Mouse (Mus musculus): Measurements from ENCODE around the gene Bcar1. TPM values are rescaled to one million over a fixed set of nuclear protein-coding genes. Genes with fewer than 3 reads are reported as not detected.

The Bcar1 gene
- total RNA-seq, 2 experiments from 2014 or later, result 47.5 to 53.7 TPM

DNA sequence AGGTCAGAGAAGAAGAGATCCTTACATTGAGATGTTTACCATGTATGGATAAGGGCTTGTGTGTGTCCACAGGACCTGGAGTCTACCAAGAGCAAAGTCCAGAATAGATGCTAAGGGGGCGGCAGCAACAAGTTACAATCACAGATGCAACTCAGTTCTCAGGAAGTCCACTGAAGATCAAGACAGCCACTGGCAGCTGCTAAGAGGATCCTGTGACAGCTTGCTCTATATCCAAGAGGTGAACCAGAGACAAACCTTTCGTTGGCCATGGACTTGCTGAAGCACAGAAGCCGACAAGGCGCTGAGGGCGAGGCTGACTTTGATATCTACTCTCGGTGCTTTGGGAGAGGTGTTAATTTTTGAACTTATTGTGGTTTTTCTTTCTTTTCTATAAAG is 28.0 kb upstream of the Bcar1 start:
- DNase-seq (ENCODE audit: low spot score in 2 of 2), result no peak
- intact Hi-C loops (cut with DNase I), result no loop called here

DNA sequence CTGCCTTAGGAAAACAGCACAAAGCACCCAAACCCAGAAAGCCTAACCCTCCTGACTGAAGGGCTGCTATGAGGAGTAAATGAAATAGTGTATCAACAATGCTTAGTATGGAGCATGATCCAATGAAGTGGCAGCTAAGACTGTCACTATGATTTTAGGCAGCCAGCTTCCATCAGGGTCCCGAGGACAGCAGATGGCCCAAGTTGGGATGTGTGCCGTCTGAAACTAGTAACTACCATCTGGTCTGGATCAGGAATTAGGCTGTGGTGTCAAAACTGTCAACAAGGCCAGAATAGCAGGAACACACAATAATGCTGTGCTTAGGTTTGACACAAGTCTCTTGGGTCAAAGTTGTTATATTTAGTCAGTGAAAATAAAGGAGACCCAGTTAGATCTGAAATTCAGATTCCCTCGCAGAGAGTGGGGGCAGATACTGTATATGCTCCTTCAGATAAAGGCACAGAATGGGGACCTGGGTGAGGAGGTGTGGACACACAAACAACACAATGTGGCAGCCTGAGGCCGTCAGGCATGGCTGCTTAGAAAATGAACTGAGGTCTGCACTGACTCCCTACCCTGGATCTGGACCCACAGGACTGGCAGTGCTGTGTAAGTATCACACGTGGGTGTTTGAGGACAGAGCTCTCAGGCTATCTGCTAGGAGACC is 27.5 kb upstream of the Bcar1 start:
- DNase-seq (ENCODE audit: low spot score in 2 of 2), result no peak
- intact Hi-C loops (cut with DNase I), result no loop called here

DNA sequence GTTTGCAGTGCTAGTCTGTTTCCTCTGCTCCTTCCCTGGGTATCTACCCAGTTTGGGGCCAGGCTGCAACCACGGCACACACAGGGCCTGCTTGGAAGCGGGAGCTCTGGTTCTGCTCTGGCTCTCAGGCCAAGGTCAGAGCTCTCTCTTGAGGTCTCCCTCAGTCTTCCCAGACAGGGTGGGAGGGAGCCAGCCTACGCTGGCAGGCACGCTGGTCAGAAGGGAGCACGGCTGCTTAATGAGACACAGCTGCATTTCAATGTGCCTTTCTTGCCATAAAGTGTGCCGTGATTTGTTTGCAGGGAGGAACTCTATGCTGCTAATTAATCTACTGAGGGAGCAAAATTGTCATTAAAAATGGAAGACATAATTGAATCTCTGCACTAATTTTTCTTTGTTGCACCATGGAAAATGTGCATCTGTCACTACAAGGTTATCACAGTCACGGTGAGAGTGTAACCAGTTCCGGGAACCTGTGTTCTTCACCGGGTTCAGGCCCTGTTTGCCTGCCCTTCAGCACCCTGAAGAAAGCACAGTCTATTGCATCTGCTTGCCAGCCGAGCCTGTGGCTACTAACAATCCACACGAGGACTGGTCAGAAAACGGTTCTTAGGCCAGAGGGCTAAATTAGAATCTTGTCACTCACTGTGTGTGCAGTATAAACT is 26.3 kb upstream of the Bcar1 start:
- DNase-seq (ENCODE audit: low spot score in 2 of 2), result peak; percentile 17 to 25
- intact Hi-C loops (cut with DNase I), result no loop called here

DNA sequence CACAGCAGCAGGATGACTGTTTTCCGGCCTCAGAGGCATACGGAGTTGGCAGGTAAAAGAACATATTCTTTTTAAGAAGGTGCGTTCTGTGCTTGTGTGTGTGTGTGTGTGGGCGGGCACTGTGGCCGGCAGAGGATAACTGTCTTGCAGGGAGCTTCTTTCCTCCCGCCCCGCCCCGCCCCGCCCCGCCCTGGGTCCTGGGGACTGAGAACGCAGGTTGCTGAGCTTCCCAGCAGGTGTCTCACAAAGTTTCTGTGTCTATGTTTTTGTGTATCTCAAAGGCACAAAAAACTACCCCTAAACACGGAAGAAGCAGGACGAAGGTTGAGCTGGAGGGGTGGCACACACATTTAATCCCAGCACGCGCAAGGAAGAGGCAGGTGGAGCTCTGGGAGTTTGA is 25.7 kb upstream of the Bcar1 start:
- DNase-seq (ENCODE audit: low spot score in 2 of 2), result no peak
- intact Hi-C loops (cut with DNase I), result no loop called here

DNA sequence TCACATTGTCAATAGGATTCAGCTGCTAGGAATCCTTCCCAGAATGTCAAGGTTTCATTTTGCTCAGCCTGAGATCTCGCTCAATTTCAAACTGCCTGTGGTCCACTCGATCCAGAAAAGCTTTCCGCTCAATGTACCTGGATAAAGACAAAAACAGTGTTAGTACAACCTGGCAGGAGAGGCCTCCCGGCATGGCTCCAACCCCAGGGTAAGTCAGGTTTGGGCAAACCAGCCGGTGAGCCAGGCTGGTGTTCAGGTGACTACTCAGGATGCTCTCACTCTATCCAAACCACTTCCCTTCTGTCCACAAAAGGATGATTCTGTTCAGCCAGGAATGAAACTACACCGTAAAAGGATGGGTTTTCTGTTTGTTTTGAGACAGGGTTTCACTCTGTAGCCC is 25.0 kb upstream of the Bcar1 start:
- intact Hi-C loops (cut with DNase I), result no loop called here
- DNase-seq (ENCODE audit: low spot score in 2 of 2), result no peak

DNA sequence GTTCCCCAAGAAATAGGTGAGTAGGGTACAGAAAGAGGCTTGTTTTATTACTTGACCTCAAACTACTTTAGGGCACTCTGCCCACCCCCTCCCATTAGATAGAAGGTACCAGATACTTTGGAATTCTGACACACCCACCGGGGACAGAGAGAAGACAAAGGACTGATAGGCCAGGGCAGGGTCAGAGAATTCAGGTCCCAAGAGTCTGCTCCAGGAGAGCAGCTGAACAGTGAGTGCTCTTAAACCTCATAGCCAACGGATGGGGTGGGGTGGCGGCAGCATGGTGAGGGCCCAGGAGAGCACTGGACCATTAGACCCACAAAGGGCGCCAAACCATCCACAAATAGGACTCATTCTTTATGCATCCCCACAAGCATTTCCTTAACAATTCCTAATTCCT is 22.0 kb upstream of the Bcar1 start:
- DNase-seq (ENCODE audit: low spot score in 2 of 2), result no peak
- intact Hi-C loops (cut with DNase I), result no loop called here

DNA sequence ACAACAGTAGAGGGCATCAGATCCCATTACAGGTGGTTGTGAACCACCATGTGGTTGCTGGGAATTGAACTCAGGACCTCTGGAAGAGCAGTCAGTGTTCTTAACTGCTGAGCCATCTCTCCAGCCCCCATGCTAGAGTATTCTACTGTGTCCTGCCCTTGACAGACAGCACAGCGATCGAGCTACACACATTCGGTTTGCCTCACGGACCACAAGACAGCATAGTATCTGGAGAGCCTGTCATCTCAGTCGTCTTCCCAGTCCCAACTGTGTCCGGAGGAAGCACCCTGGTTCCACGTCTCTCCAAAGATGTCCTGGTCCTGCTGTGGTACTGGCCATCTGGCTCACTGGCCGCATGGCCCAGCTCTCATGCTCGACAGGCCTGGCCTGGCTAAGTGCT is 21.5 kb upstream of the Bcar1 start:
- no peak for DNase-seq (ENCODE audit: low spot score in 2 of 2)
- intact Hi-C loops (cut with DNase I), result no loop called here

DNA sequence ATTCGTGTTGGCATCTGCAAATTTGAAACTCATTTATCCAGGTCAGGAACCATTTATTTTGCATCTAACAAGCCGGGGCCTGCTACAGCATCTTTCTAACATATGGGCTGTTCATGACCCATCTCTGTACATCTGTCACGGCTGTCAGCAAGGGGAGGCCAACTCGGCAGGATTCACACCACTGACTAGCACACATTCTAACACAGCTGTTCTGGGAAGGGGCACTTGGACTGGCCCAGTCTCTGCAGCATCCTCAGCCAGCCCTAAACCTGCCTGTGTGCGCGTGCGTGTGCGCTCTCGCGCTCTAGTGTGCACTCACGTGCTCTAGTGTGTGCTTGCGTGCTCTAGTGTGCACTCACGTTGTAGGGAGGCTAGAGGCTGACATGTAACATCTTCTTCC is 17.1 kb upstream of the Bcar1 start:
- no peak for DNase-seq (ENCODE audit: low spot score in 2 of 2)

DNA sequence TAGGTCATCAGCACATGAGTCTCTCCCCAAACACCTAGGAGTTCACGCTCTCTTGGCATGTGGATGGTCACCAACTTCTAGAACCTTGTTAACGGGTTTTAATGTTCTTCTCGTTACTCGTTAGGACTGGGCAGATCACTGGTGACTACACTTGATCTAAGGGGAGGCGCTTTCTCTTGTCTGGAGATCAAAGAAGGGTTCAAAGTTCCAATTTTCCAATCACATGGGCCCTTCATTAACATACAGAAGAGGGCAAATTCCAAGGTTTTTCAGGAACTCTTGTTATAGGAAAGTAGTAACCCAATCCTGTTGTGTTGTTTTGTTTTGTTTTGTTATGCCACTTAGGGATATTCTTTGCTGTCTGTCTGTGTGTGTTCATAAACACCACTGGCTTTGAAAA is 15.2 kb upstream of the Bcar1 start:
- no peak for DNase-seq (ENCODE audit: low spot score in 2 of 2)
- intact Hi-C loops (cut with DNase I), result no loop called here

More for the DNA sequence above, 17.1 kb upstream of the Bcar1 start:
- intact Hi-C loops (cut with DNase I), result no loop called here

DNA sequence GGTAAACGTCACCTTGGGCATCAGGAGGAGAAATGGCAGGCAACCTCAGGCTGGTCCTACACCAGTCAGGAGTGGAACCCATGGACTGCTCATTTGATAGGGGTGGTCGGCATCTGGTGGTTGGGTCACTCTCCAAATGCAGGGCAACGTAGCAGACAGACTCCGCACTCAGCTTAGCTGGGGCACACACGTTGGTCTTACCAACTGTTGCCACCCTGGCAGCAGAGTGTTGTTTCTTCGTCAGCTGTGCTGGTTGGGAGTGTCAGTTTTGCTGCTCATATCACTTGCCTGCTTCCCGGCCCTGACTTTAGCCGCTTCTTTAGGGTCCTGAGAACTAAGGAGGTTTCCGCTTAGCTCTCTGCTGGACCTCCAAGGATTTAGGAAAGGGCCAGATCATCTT is 14.0 kb upstream of the Bcar1 start:
- no peak for DNase-seq (ENCODE audit: low spot score in 2 of 2)
- intact Hi-C loops (cut with DNase I), result no loop called here

DNA sequence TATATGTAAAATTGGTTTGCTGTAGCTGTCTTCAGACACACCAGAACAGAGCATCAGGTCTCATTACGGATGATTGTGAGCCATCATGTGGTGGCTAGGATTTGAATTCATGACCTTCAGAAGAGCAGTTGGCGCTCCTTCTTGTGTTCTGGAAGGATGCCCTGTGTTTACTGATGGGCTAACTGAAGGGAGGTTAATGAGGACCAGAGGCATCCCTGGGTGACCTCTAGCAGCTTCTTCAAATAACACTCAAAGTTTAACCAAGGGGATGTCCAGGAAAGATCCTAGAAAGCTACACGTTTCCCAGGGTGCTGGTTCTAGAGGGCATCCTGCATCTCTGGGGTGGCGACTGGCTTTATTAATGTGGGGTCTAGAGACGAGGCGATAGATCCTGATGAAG is 11.1 kb upstream of the Bcar1 start:
- DNase-seq (ENCODE audit: low spot score in 2 of 2), result no peak
- intact Hi-C loops (cut with DNase I), result no loop called here

DNA sequence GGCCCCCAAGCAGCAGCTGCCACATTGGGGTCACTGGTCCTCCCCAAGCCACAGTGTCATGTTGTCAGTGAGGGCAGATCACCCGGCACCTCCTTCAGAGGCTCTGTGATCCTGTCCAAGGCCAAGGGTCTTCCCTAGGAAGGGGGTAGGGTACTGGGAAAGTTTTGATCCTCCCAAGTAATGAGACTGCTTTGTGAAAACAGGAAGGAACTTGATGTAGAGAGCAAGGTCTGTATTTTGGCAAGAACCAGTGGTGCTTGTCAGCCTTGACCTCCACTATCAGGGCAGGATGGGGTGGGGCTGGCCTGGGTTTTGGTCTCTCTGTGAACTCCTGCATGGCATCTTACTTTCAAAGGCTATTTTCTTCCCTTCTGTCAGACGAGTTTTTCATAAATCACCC is 10.5 kb upstream of the Bcar1 start:
- intact Hi-C loops (cut with DNase I), result no loop called here

DNA sequence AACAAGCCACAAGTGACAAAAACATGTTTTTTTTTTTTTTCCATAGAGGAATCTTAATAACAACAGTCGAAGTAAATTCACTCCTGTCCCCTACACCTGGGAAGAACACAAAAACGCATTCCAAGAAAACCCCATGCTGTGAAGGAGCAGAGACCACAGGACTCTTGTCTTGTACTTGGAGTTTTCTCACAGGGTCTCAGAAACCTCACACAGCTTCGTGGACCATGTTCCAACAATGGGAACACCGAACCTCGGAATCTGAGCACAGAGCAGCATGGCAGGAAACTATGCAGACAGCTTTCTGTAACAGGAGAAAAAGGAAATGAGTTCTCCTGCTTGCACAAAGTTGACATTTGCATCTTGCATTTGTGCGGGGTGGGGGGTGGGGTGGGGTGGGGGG is 5.2 kb upstream of the Bcar1 start:
- intact Hi-C loops (cut with DNase I), result loop anchor here (1.0 kb wide), 1 partner anchor 68 kb away; no protein-coding TSS in a partner anchor
- no peak for DNase-seq (ENCODE audit: low spot score in 2 of 2)

More for the DNA sequence above, 10.5 kb upstream of the Bcar1 start:
- DNase-seq (ENCODE audit: low spot score in 2 of 2), result no peak

DNA sequence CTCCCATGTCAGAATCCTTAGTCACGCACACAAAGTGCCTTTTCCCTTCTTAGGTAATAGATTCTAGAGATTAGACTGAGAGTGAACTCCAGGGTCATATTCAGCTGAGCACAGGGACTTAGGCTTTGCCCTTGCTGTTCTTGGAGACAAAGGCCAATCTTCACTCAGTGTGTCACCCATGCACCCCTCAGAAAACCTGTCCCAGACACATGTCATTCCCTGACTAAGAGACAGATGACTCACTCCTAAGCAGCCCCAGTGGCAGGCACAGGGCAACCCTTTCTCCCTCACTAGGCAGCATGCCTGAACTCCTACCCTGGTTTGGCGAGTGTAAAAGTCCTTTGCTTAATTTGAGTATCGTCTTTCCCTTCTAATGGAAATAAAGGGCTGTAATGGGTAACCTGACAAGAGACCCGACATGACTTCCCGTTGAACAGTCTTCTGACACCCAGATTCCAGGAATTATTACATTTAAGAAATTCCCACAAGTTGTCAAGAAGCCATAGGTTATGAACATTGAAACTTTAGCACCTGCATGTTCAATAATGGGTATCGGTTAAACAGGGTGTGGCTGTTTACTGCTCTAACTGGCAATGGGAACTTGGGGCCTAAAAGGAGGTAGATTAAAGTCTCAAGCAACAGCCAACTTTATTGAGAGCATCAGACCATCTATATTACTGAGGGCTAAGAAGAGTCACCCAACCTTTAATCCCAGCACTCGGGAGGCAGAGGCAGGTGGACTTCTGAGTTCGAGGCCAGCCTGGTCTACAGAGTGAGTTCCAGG is 4.4 kb upstream of the Bcar1 start:
- no peak for DNase-seq (ENCODE audit: low spot score in 2 of 2)
- intact Hi-C loops (cut with DNase I), result loop anchor here (1.0 kb wide), 1 partner anchor 68 kb away; no protein-coding TSS in a partner anchor

DNA sequence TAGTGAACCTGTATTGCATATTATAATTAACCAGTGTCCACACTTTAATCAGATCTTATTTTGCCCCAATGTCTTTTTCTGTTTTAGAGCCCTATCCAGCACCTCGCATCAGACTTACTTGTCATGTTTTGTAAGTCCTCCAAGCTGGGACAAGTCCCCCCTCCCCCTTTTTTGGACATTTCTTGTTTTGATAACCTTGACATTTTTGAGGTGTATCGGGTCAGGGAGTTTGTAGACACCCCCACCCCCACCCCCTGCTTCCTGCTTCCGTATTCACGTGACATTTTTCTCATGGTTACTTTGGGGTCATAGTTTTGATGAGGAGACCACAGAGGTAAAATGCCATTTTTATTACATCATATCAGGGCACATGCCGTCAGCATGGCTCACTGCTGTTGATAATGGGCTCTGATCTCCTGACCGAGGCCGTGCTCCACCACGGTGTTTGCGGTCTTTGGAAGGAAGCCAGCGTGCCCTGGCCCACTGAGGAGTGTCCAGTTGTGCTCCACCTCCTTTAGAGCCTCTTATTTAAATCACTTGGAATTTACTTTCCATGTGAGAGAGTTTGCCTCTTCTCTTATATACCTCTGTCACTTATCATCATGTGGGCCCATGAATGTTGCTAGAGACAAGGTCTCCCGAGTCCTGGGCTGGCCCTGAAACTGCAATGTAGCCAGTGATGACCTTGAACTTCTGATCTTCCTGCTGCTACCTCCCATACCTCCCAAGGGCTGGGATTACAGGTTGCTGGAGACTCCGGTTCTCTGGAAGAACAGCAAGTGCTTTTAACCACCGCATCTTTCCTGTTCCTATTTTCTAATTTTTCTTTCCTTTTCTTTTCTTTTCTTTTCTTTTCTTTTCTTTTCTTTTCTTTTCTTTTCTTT is 3.2 kb upstream of the Bcar1 start:
- DNase-seq (ENCODE audit: low spot score in 2 of 2), result no peak
- intact Hi-C loops (cut with DNase I), result no loop called here

DNA sequence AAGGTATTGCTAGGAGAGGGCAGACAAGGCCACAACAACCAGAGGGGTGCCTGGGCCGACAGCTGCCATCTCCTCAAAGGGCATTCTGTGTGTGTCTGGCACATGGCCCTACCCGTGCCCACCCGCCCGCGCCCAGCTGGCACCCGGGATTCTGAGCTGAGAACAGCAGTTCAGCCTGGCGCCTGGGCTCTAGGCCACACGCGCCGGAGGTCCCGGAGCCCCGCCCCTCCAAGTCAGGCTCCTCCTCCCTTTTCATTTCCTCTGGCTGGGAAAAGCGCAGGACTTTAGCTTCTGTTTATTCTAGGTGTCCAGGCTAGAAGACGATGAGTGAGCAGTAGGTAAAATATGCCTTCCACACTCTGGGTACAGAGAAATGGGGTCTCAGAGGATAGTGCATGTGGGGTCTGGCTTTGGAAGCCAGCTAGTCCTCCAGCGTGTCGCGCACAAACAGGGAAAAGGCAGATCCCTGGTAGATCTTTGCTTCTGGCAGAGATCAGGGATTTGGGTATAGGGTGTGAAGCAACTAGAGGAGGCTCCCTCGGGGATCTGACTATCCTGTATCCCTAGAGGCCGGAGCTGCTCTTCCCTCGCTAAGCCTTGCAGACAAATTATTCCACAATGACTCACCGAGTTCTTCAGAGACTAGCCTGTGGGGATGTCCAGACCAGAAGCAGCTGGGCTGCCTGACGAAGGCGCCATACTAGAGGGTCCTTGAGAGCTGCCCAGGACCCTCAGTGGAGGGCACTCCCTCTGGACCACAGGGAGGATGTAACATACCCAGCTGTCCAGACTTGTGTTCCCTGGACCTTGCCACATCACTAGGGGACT is 2.2 kb upstream of the Bcar1 start:
- DNase-seq (ENCODE audit: low spot score in 2 of 2), result peak; percentile 66 to 78
- intact Hi-C loops (cut with DNase I), result no loop called here

DNA sequence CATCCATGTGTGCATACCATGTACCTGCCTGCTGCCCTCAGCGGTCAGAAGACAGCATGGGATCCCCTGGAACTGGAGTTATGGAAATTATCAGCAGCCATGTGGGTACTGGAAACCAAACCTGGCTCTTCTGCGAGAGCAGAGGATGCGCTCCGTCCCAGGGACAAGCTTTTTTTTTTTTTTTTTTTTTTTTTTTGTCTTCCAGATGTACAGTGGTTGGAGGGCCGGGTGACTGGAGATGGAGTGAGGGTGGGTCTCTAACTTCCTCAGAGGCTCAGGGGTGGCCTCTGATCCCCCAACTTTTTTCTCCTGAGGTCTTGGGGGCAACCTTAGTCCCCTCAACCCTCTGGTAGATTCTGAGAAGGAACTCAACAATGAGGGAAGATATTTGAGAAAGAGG is 1.5 kb upstream of the Bcar1 start:
- no peak for DNase-seq (ENCODE audit: low spot score in 2 of 2)
- intact Hi-C loops (cut with DNase I), result no loop called here

DNA sequence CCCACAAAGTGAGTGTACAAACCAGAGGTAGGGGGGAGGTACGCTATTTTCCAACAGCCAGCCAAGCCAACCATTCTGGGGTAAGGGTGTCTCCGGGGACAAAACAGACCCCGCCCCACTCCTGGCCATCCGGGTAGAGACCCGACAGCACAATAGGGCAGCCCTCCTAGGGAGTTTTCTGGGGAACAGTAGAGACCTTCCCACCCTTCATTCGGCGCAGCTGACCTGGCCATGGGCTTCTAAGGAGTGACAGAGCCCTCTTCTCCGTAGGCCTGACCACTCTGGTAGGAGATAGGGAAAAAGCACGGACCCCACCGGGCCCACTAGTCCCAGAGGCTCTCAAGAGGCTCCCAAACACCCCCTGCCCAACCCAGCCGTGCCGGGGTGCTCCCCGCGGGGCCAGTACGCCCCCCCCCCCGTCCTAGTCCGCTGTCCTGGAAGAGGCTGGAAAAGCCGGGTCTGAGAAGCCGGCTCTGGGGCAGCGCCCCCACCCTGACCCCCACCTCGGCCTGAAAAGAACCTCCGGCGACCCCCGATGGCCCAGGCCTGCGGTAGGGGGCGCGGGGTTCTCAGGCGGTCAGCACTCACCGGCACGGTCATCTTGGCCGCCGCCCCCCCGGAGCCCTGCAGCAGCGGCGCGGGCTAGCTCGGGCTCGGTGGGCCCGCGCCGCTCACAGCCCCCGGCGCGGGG is 363 bp downstream of the Bcar1 start:
- intact Hi-C loops (cut with DNase I), result no loop called here
- DNase-seq (ENCODE audit: low spot score in 2 of 2), result no peak
